Mouse (Mus musculus) left cerebral cortex, adult 18-20 months (tissue): ENCODE measurements around the gene Gm9936. TPM values are rescaled to one million over a fixed set of nuclear protein-coding genes. Genes with fewer than 3 reads are reported as not detected.

Source experiments
- microRNA-seq, 2 experiments: library from miRNA; unstranded; fragments of <30 nt; microRNA quantifications; one replicate each; pipeline ENCODE4 v1.2.0; 2021
- total RNA-seq, 2 experiments: library from RNA; stranded (reverse); gene quantifications; 2 replicates each; pipeline ENCODE4 v1.2.3; 2021

The Gm9936 gene
- total RNA-seq, 2 experiments from 2014 or later = 0.74 to 1.2 TPM

Small RNA genes within 50 kb of the gene (microRNA-seq; reads per million reads assigned to microRNA genes)
- 5.2 to 6.8 reads per million in 2 experiments for gene Mir6240

Other genes starting within 250 kb of the Gm9936 start
- 1 to 10 TPM; 1.4 to 2.1 TPM for gene Trpv4, start 200.3 kb downstream of the Gm9936 start, total RNA-seq
- 10 to 100 TPM; 21.6 to 22.4 TPM for gene Gltp, start 167.7 kb downstream of the Gm9936 start, total RNA-seq
- 10 to 100 TPM; 11.2 to 12.3 TPM for gene Tchp, start 150.9 kb downstream of the Gm9936 start, total RNA-seq
- gene Ankrd13a, start 84.0 kb downstream of the Gm9936 start, total RNA-seq = 10 to 100 TPM; 31.2 to 33.8 TPM
- 10 to 100 TPM; 39.2 to 49.6 TPM for gene Git2, start 83.2 kb downstream of the Gm9936 start, total RNA-seq
- 100 to 1,000 TPM; 160 to 161 TPM for gene 1500011B03Rik, start 35.2 kb downstream of the Gm9936 start, total RNA-seq
- gene 4930519G04Rik, start 5.0 kb downstream of the Gm9936 start, total RNA-seq = not detected
- 1 to 10 TPM; 1.8 to 2.3 TPM for gene Oasl2, start 38.3 kb upstream of the Gm9936 start, total RNA-seq
- gene Oasl1, start 64.6 kb upstream of the Gm9936 start, total RNA-seq = under 1 TPM; 0.21 to 0.35 TPM
- 100 to 1,000 TPM; 207 to 236 TPM for gene 2210016L21Rik, start 83.5 kb upstream of the Gm9936 start, total RNA-seq
- gene Hnf1a, start 112.4 kb upstream of the Gm9936 start, total RNA-seq = not detected
- gene Sppl3, start 152.5 kb upstream of the Gm9936 start, total RNA-seq = 10 to 100 TPM; 84.8 to 85.4 TPM
- not detected for gene Gm10401, start 239.6 kb upstream of the Gm9936 start, total RNA-seq